Mouse (Mus musculus) cerebellum, adult 2 months (tissue): ENCODE measurements around the gene Cdk18.

Experiments
- CTCF ChIP-seq: fragments of 200-500 bp; IDR thresholded peaks from 2 replicates; pipeline ENCODE4 v1.5.1; 2011; ENCODE audit warnings: low read depth, mild to moderate bottlenecking, control low read depth, low read length, moderate library complexity, borderline replicate concordance; ENCODE audit not compliant: insufficient read depth
- POLR2A ChIP-seq: fragments of 200-500 bp; IDR thresholded peaks from 2 replicates; pipeline ENCODE4 v1.6.1; 2011; ENCODE audit warnings: low read length, control low read depth, borderline replicate concordance; ENCODE audit not compliant: insufficient read depth

GRCm38 (mm10) chr1:132093269-132093668 is 46.2 kb downstream of the Cdk18 start:
- TF ChIP-seq CTCF, result no peak
- no peak for TF ChIP-seq POLR2A
